Mouse (Mus musculus) CH12.LX (cell line): Measurements from ENCODE around the gene Lrp5. TPM values are rescaled to one million over a fixed set of nuclear protein-coding genes. Genes with fewer than 3 reads are reported as not detected.

Experiments
- DNase-seq: peaks from one replicate; pipeline ENCODE4 v3.0.0-alpha.2; 2013; ENCODE audit errors: extremely low read depth
- H3K27ac ChIP-seq: 2 replicates; pipeline ENCODE4 v1.5.1; 2012; ENCODE audit warnings: low read depth, mild to moderate bottlenecking, control low read depth, moderate library complexity; ENCODE audit not compliant: insufficient read depth
- H3K27me3 ChIP-seq: replicated peaks from 2 replicates; pipeline ENCODE3; 2012; ENCODE audit warnings: inconsistent platforms
- H3K36me3 ChIP-seq, 2 experiments: replicated peaks in 1 of 2; 2 replicates each; pipeline versions ENCODE3 to v1.6.1; 2012; ENCODE audit warnings: inconsistent platforms in 1 of 2, low read length in 1 of 2, mild to moderate bottlenecking in 1 of 2, mixed read lengths in 1 of 2, moderate library complexity in 1 of 2; ENCODE audit not compliant: control insufficient read depth in 1 of 2, insufficient read depth in 1 of 2
- H3K4me1 ChIP-seq, 2 experiments: 2 replicates each; pipeline ENCODE4 v1.6.1; 2012; ENCODE audit warnings: inconsistent platforms in 1 of 2, moderate library complexity in 1 of 2; ENCODE audit not compliant: insufficient read depth in 2 of 2, control insufficient read depth in 1 of 2
- H3K4me2 ChIP-seq: 2 replicates; pipeline ENCODE4 v1.6.1; 2012; ENCODE audit warnings: low read depth, mild to moderate bottlenecking, control low read depth; ENCODE audit not compliant: poor library complexity, insufficient read depth, severe bottlenecking
- H3K4me3 ChIP-seq, 3 experiments: fragments of 150-350 bp in 1 of 3; sonication (generic) in 1 of 3; replicated peaks in 1 of 3; 2 replicates each; pipeline versions ENCODE3 to v1.5.1; 2011 to 2012; ENCODE audit warnings: low read depth in 2 of 3, low read length in 2 of 3, mild to moderate bottlenecking in 2 of 3, moderate library complexity in 2 of 3, control low read depth in 1 of 3, improper control_type of control experiment in 1 of 3, inconsistent platforms in 1 of 3, mixed read lengths in 1 of 3; ENCODE audit not compliant: poor library complexity in 1 of 3
- H3K79me2 ChIP-seq: replicated peaks from 2 replicates; pipeline ENCODE4 v1.6.1; 2012; ENCODE audit warnings: mild to moderate bottlenecking, moderate library complexity; ENCODE audit not compliant: control insufficient read depth, poor library complexity, insufficient read depth, severe bottlenecking; ENCODE audit errors: extremely low read depth
- H3K9ac ChIP-seq: 2 replicates; pipeline ENCODE4 v1.6.1; 2012; ENCODE audit warnings: low read depth, mild to moderate bottlenecking, control low read depth, moderate library complexity; ENCODE audit not compliant: insufficient read depth
- H3K9me3 ChIP-seq: replicated peaks from 2 replicates; pipeline ENCODE3; 2012; ENCODE audit warnings: low read length, inconsistent platforms, mixed read lengths
- BHLHE40 ChIP-seq: IDR thresholded peaks from 2 replicates; pipeline ENCODE4 v1.6.1; 2011; ENCODE audit warnings: mild to moderate bottlenecking, low read depth, low read length, improper control_type of control experiment
- EP300 ChIP-seq: IDR thresholded peaks from 2 replicates; pipeline ENCODE4 v1.6.1; 2011; ENCODE audit warnings: low read length, improper control_type of control experiment
- ETS1 ChIP-seq: conservative IDR thresholded peaks from 2 replicates; pipeline ENCODE4 v1.6.1; 2012; ENCODE audit warnings: low read depth, mild to moderate bottlenecking, inconsistent platforms, low read length, improper control_type of control experiment, moderate library complexity
- JUN ChIP-seq: IDR thresholded peaks from 2 replicates; pipeline ENCODE4 v1.6.1; 2011; ENCODE audit warnings: low read depth, mild to moderate bottlenecking, low read length, improper control_type of control experiment, moderate library complexity; ENCODE audit not compliant: insufficient read depth
- MAX ChIP-seq: IDR thresholded peaks from 2 replicates; pipeline ENCODE4 v1.6.1; 2011; ENCODE audit warnings: low read length, improper control_type of control experiment
- MAZ ChIP-seq: IDR thresholded peaks from 2 replicates; pipeline ENCODE4 v1.6.1; 2012; ENCODE audit warnings: low read depth, mild to moderate bottlenecking, inconsistent platforms, low read length, improper control_type of control experiment, moderate library complexity
- MEF2A ChIP-seq: IDR thresholded peaks from 2 replicates; pipeline ENCODE4 v1.6.1; 2014; ENCODE audit warnings: low read depth, mild to moderate bottlenecking, inconsistent platforms, low read length, improper control_type of control experiment, borderline replicate concordance
- MYC ChIP-seq: IDR thresholded peaks from 2 replicates; pipeline ENCODE4 v1.6.1; 2011; ENCODE audit warnings: low read depth, mild to moderate bottlenecking, improper control_type of control experiment, low read length
- NELFE ChIP-seq: IDR thresholded peaks from 2 replicates; pipeline ENCODE4 v1.6.1; 2011; ENCODE audit warnings: low read depth, low read length, improper control_type of control experiment
- POLR2A ChIP-seq: IDR thresholded peaks from 2 replicates; pipeline ENCODE4 v1.6.1; 2011; ENCODE audit warnings: low read depth, mild to moderate bottlenecking, improper control_type of control experiment, low read length
- POLR2AphosphoS2 ChIP-seq: IDR thresholded peaks from 2 replicates; pipeline ENCODE4 v1.6.1; 2011; ENCODE audit warnings: low read depth, low read length, improper control_type of control experiment
- RAD21 ChIP-seq: IDR thresholded peaks from 2 replicates; pipeline ENCODE4 v1.6.1; 2011; ENCODE audit warnings: low read depth, mild to moderate bottlenecking, low read length, improper control_type of control experiment, moderate library complexity
- SIN3A ChIP-seq: IDR thresholded peaks from 2 replicates; pipeline ENCODE4 v1.6.1; 2012; ENCODE audit warnings: low read length, improper control_type of control experiment, inconsistent platforms
- TBP ChIP-seq: conservative IDR thresholded peaks from 2 replicates; pipeline ENCODE4 v1.6.1; 2011; ENCODE audit warnings: low read depth, low read length, improper control_type of control experiment
- UBTF ChIP-seq: IDR thresholded peaks from 2 replicates; pipeline ENCODE4 v1.6.1; 2012; ENCODE audit warnings: low read depth, mild to moderate bottlenecking, inconsistent platforms, low read length, improper control_type of control experiment, moderate library complexity
- ZMIZ1 ChIP-seq: IDR thresholded peaks from 2 replicates; pipeline ENCODE4 v1.6.1; 2012; ENCODE audit warnings: low read depth, mild to moderate bottlenecking, inconsistent platforms, low read length, improper control_type of control experiment
- ZNF384 ChIP-seq: IDR thresholded peaks from 2 replicates; pipeline ENCODE4 v1.6.1; 2012; ENCODE audit warnings: low read depth, low read length, improper control_type of control experiment, inconsistent platforms
- dilution Hi-C: fragments of 300-500 bp; cut with MboI; formaldehyde crosslinking; loops from 2 replicates; pipeline ENCODE4 v1.14.3; 2020; ENCODE audit warnings: low sequenced_read_pairs; ENCODE audit not compliant: extremely low pct_unique_long_range_greater_than_20kb, extremely low pct_ligation_motif_present
- in situ Hi-C: fragments of 300-500 bp; cut with MboI; formaldehyde crosslinking; loops from 3 replicates; pipeline ENCODE4 v1.14.3; 2019; ENCODE audit warnings: low sequenced_read_pairs, low pct_ligation_motif_present, low pct_unique_long_range_greater_than_20kb, mixed read lengths
- polyA plus RNA-seq: library from polyadenylated mRNA; unstranded; fragments of >175 nt; gene quantifications from 2 replicates; pipeline ENCODE4 v1.2.1, GENCODE M21; 2012; ENCODE audit warnings: low read depth; ENCODE audit not compliant: insufficient read length
- total RNA-seq, 2 experiments: library from RNA; depleted of rRNA; stranded (reverse); fragments of 300-350 nt in 1 of 2; fragments of >200 nt in 1 of 2; gene quantifications; 2 replicates each; pipeline ENCODE4 v1.2.3; 2012 to 2014

Lrp5 gene
- total and polyA plus RNA-seq, 3 experiments = 0.13 to 1.4 (median 1.1) TPM

GRCm38 (mm10) chr19:3638698-3639097 is 47.7 kb downstream of the Lrp5 start:
- dilution Hi-C loops = no loop called here
- Histone ChIP-seq H3K36me3 (no peaks in the 10 kb centered on the region), H3K9me3 (no peaks in the 10 kb centered on the region), H3K27ac (no peak overlapping the region), H3K4me3 (no peak overlapping the region), H3K4me2 (no peak overlapping the region), H3K9ac (no peak overlapping the region), H3K27me3 (peaks cover 52% of the 10 kb centered on the region), H3K4me1 (no peaks in the 10 kb centered on the region), H3K79me2 (no peaks in the 10 kb centered on the region)
- no peak for TF ChIP-seq NELFE
- no peak for TF ChIP-seq MYC
- TF ChIP-seq TBP = no peak
- TF ChIP-seq SIN3A = no peak
- TF ChIP-seq UBTF = no peak
- no peak for TF ChIP-seq ZNF384
- TF ChIP-seq ZMIZ1 = no peak
- no peak for TF ChIP-seq JUN
- DNase-seq = no peak
- in situ Hi-C loops = no loop called here

GRCm38 (mm10) chr19:3632018-3632417 is 54.3 kb downstream of the Lrp5 start:
- Histone ChIP-seq H3K9me3 (no peaks in the 10 kb centered on the region), H3K27me3 (peaks cover 33% of the 10 kb centered on the region), H3K9ac (no peak overlapping the region), H3K36me3 (no peaks in the 10 kb centered on the region), H3K79me2 (no peaks in the 10 kb centered on the region), H3K4me1 (no peaks in the 10 kb centered on the region), H3K4me3 (no peak overlapping the region), H3K4me2 (no peak overlapping the region), H3K27ac (no peak overlapping the region)
- no peak for TF ChIP-seq BHLHE40
- no peak for TF ChIP-seq POLR2A
- TF ChIP-seq JUN = no peak
- no peak for TF ChIP-seq MYC
- in situ Hi-C loops = no loop called here
- DNase-seq = no peak
- dilution Hi-C loops = no loop called here

GRCm38 (mm10) chr19:3631431-3631830 is 54.9 kb downstream of the Lrp5 start:
- Histone ChIP-seq H3K79me2 (no peaks in the 10 kb centered on the region), H3K9ac (no peak overlapping the region), H3K4me2 (no peak overlapping the region), H3K9me3 (no peaks in the 10 kb centered on the region)
- in situ Hi-C loops = no loop called here
- TF ChIP-seq ETS1 (no peak), UBTF (no peak), MAX (no peak), POLR2AphosphoS2 (no peak), BHLHE40 (no peak), MYC (no peak), MEF2A (no peak), MAZ (no peak), RAD21 (no peak), NELFE (no peak), EP300 (no peak)
- TF ChIP-seq, all 38 proteins: peak for 0
- no peaks in the 10 kb centered on the region for H3K36me3 ChIP-seq
- no peak for DNase-seq
- no peak overlapping the region for H3K4me3 ChIP-seq
- H3K27me3 ChIP-seq = peaks cover 36% of the 10 kb centered on the region
- H3K4me1 ChIP-seq = no peaks in the 10 kb centered on the region
- dilution Hi-C loops = no loop called here
- no peak overlapping the region for H3K27ac ChIP-seq
